Mouse (Mus musculus) hindbrain, postnatal 0 days (tissue): ENCODE measurements around the gene Adm2. TPM values are rescaled to one million over a fixed set of nuclear protein-coding genes. Genes with fewer than 3 reads are reported as not detected.

Source experiments
- ATAC-seq: fragments of 200-750 bp; cut with Nextera tagmentation; 2 replicates; pipeline ENCODE4 v1.8.0; 2017; ENCODE audit warnings: mild to moderate bottlenecking, moderate TSS enrichment, moderate library complexity
- DNase-seq: peaks from one replicate; pipeline ENCODE4 v3.0.0-alpha.2; 2015; ENCODE audit warnings: low spot score
- H3K27ac ChIP-seq: fragments of 300-500 bp; sonication (generic); 2 replicates; pipeline ENCODE4 v1.5.1; 2014; ENCODE audit warnings: mild to moderate bottlenecking
- H3K27me3 ChIP-seq: fragments of 300-500 bp; sonication (generic); 2 replicates; pipeline ENCODE4 v1.6.1; 2014; ENCODE audit warnings: low read length, mixed read lengths; ENCODE audit not compliant: insufficient read depth
- H3K36me3 ChIP-seq: fragments of 300-500 bp; sonication (generic); 2 replicates; pipeline ENCODE4 v1.6.1; 2014; ENCODE audit warnings: low read length, mixed read lengths; ENCODE audit not compliant: insufficient read depth
- H3K4me1 ChIP-seq: fragments of 300-500 bp; sonication (generic); 2 replicates; pipeline ENCODE4 v1.6.1; 2014; ENCODE audit warnings: antibody characterized with exemption, low read length, mixed read lengths; ENCODE audit not compliant: insufficient read depth
- H3K4me2 ChIP-seq: fragments of 300-500 bp; sonication (generic); 2 replicates; pipeline ENCODE4 v1.6.1; 2014; ENCODE audit warnings: low read depth, mild to moderate bottlenecking, low read length, moderate library complexity, mixed read lengths
- H3K4me3 ChIP-seq: fragments of 300-500 bp; sonication (generic); 2 replicates; pipeline ENCODE4 v1.5.1; 2014; ENCODE audit warnings: low read length
- H3K9ac ChIP-seq: fragments of 300-500 bp; sonication (generic); replicated peaks from 2 replicates; pipeline ENCODE4 v1.6.1; 2014; ENCODE audit warnings: mild to moderate bottlenecking, low read length, moderate library complexity, mixed read lengths
- H3K9me3 ChIP-seq: fragments of 300-500 bp; sonication (generic); 2 replicates; pipeline ENCODE4 v1.6.1; 2016; ENCODE audit warnings: low read length, mixed read lengths
- CTCF ChIP-seq: IDR thresholded peaks from 2 replicates; pipeline ENCODE4 v1.5.1; 2016; ENCODE audit warnings: antibody characterized with exemption, control low read depth, low read depth
- WGBS: fragments of 180-500 bp; shearing (Covaris S2); extraction: QIAGEN DNeasy Blood & Tissue Kit; methylation state at CpG from one replicate; pipeline ENCODE4 v1.1.7; 2014; 5-methylcytosine and 5-hydroxymethylcytosine counted together
- microRNA-seq, 2 experiments: library from miRNA; unstranded; fragments of <30 nt; microRNA quantifications; one replicate each; pipeline ENCODE4; 2016
- polyA plus RNA-seq: library from polyadenylated mRNA; unstranded; fragments of >200 nt; fragmentation: Nextera tagmentation; extraction: Ambion mirVana; gene quantifications from 2 replicates; pipeline ENCODE4 v1.2.1, GENCODE M21; 2015
- total RNA-seq: library from RNA; depleted of rRNA; stranded (reverse); fragments of >200 nt; gene quantifications from 2 replicates; pipeline ENCODE4 v1.2.3, GENCODE M21; 2014; rRNA removed

The Adm2 gene
- total and polyA plus RNA-seq, 2 experiments from 2014 or later, result not detected

DNA sequence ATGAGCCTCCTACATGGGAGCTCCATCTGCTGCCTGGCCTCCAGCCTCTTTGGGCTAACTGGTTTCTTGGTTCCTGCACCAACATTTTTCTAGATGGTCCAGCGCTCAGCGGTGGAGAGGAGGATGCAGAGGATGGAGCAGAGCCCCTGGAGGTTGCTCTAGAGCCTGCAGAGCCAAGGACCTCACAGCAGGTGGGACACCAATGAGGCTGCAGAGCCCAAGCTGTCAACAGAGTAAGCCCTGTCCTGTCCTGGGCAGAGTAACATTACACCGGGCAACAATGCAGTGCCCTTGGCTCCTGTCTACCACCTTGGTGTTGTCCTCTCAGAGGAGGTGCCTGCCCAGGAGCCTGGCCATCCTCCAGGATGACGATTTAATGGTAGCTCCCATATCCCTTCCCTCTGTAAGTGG is 42.6 kb downstream of the Adm2 start:
- H3K4me2 ChIP-seq, result no peak overlapping the region
- H3K9ac ChIP-seq, result no peak overlapping the region
- no peak overlapping the region for H3K4me3 ChIP-seq
- no peaks in the 10 kb centered on the region for H3K4me1 ChIP-seq
- no peaks in the 10 kb centered on the region for H3K27me3 ChIP-seq
- peaks cover 82% of the 10 kb centered on the region for H3K36me3 ChIP-seq
- no peak for TF ChIP-seq CTCF
- WGBS, result 94% methylated on average over 4 of the region's 4 CpGs
- DNase-seq, result no peak
- H3K27ac ChIP-seq, result no peak overlapping the region
- ATAC-seq, result no peak
- no peaks in the 10 kb centered on the region for H3K9me3 ChIP-seq

DNA sequence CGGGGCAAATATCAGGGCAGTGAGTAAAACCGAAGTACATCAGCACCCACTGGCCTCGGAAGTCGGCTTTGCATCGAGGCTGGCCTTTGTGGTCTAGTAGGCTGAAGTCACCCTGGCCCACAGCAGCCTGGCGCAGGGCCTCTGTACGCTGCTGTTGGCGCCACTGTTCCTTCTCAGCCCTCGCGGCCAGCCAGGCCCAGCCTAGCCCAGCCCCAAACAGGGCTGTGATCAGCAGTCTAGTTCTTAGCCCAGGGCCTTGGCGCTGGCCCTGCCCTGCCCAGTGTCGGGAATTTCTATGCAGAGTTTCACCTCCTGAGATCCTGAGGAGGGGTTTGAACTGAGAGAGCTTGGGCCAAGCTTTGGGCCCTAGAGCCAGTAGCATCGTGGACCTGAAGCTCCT is 49.5 kb downstream of the Adm2 start:
- Histone ChIP-seq H3K36me3 (peaks cover 46% of the 10 kb centered on the region), H3K4me3 (no peak overlapping the region), H3K9ac (no peak overlapping the region), H3K27me3 (peaks cover 8% of the 10 kb centered on the region; the same call in 1 of the 2 replicates), H3K27ac (no peak overlapping the region), H3K4me1 (no peaks in the 10 kb centered on the region; the same call in 1 of the 2 replicates), H3K4me2 (no peak overlapping the region), H3K9me3 (no peaks in the 10 kb centered on the region)
- TF ChIP-seq CTCF, result no peak
- no peak for DNase-seq
- no peak for ATAC-seq
- 86% methylated on average over 13 of the region's 13 CpGs for WGBS

DNA sequence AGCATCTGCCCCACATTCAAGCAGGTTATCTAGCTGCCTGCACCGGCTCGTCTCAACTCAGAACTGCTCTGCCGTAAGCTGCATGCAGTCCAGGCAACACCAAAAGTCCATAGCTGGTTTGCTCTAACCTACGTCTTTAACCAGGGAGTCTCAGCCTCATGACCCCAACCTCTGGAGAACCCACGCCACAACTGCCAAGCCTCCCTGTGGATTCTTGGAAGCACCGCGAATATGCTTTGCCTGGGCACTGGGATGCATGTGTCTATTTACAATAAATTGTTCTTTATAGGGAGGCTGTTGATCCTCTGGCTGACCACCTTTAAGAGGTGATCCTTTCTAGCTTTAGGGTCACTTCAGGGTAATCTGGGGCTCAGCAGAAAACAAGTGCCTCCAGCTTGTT is 50.0 kb downstream of the Adm2 start:
- no peak for TF ChIP-seq CTCF
- Histone ChIP-seq H3K27me3 (peaks cover 9% of the 10 kb centered on the region; the same call in 1 of the 2 replicates), H3K4me1 (no peaks in the 10 kb centered on the region; the same call in 1 of the 2 replicates), H3K4me2 (peak overlapping the region; percentile 69), H3K36me3 (peaks cover 41% of the 10 kb centered on the region), H3K9ac (peak overlapping the region; percentile 68; the same call in 1 of the 2 replicates), H3K9me3 (no peaks in the 10 kb centered on the region), H3K27ac (peak overlapping the region; percentile 88; the same call in 1 of the 2 replicates), H3K4me3 (peak overlapping the region; percentile 66; the same call in 1 of the 2 replicates)
- ATAC-seq (no peak), DNase-seq (no peak)
- 79% methylated on average over 7 of the region's 7 CpGs for WGBS

DNA sequence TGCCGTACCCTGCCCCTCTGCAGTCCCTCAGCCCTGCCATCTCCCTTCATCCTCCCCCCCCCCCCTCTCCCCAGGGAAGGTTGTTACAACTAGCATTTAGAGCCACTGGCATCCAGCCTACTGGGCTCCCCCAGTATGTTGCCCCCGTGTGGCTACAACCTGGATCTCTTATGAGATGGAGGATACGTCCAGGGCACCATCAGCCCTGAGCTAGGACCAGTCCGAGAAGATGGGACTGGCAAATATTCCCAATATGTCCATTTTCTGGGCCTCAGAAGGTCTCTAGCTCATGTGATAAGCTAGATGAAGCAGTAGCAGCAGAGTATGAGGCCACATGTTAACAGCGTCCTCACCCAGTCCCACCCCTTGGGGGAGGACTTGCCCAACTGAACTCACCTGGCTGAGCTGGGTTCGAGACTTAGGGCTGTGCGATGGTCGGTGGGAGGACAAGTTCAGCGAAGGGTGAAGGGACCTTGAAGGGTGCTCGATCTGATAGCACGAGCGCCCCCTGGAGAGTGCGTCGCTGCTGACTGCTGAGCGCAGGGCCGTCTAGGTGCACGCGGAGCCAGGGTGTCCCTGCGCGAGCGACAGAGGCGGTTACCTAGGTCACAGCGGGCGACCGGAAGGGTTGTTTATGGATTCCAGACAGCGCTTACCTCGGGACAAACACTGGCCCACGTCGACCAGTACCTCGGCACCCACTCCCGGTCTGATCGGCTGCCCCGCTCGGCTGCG is 50.7 kb downstream of the Adm2 start:
- whole genome bisulfite sequencing, result 2% methylated on average over 35 of the region's 35 CpGs
- DNase-seq (peak; percentile 86), ATAC-seq (peak; percentile 81)
- peak; percentile 71 for TF ChIP-seq CTCF
- Histone ChIP-seq H3K4me3 (peak overlapping the region; percentile 66), H3K4me1 (no peaks in the 10 kb centered on the region; the same call in 1 of the 2 replicates), H3K4me2 (peak overlapping the region; percentile 69), H3K9ac (peak overlapping the region; percentile 68), H3K9me3 (no peaks in the 10 kb centered on the region), H3K27ac (peak overlapping the region; percentile 88), H3K36me3 (peaks cover 34% of the 10 kb centered on the region), H3K27me3 (peaks cover 14% of the 10 kb centered on the region)

DNA sequence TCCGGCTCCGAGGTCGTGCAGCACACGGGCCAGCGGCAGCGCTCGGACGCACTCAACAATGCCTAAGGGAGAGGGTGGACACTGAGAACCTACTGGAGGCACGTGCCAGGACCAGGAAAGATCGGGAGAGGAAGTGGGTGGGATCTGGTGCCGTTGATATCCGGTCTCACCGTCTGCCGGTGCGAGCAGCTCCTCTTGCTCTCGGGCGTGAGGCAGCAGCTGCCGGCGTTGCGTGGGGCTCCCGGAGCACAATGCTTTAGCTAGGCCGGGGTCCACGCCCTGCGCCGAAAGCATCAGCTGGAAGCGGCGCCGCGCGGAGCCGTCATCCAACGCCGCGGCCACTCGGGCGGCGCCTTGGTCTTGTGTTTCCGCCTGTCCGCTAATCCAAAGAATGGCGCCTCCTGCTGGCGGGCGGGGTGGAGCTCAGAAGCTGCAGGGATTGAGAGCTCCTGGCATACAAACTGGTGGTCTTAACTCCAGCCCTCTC is 51.3 kb downstream of the Adm2 start, which contains the start of gene Sco2:
Gene Sco2, minus strand, starts transcription at position 85 of the 487 bp plus-strand sequence.
- DNase-seq (peak; percentile 95), ATAC-seq (peak; percentile 80)
- peak; percentile 87 for TF ChIP-seq CTCF
- Histone ChIP-seq H3K9ac (peak within 1 kb of the TSS; percentile 68), H3K4me2 (peak within 1 kb of the TSS; percentile 69), H3K4me1 (peaks cover 5% of the 10 kb centered on the region; the same call in 1 of the 2 replicates), H3K4me3 (peak within 1 kb of the TSS; percentile 66), H3K36me3 (peaks cover 29% of the 10 kb centered on the region), H3K27me3 (peaks cover 17% of the 10 kb centered on the region), H3K9me3 (no peaks in the 10 kb centered on the region), H3K27ac (peak within 1 kb of the TSS; percentile 88)
- under 1% methylated on average over 42 of the region's 42 CpGs for WGBS

Small RNA genes lying within 50 kb of the gene (microRNA-seq; reads per million reads assigned to microRNA genes)
- gene Mir6959, result 0.36 to 1.8 reads per million in 2 experiments

Other genes with a start within 250 kb of the Adm2 start
- gene Trabd, start 247.6 kb upstream of the Adm2 start, total RNA-seq, result 39.1 and 47.8 TPM in 2 replicates
- 26.1 and 26.2 TPM in 2 replicates for gene Trabd, start 247.6 kb upstream of the Adm2 start, polyA plus RNA-seq
- gene Selenoo, start 233.6 kb upstream of the Adm2 start, total RNA-seq, result 50.1 and 54.7 TPM in 2 replicates
- gene Selenoo, start 233.6 kb upstream of the Adm2 start, polyA plus RNA-seq, result 20.4 and 21.9 TPM in 2 replicates
- gene Tubgcp6, start 199.6 kb upstream of the Adm2 start, total RNA-seq, result 50.0 and 54.7 TPM in 2 replicates
- 10.6 and 11.5 TPM in 2 replicates for gene Tubgcp6, start 199.6 kb upstream of the Adm2 start, polyA plus RNA-seq
- gene Hdac10, start 194.0 kb upstream of the Adm2 start, total RNA-seq, result 23.5 and 27.1 TPM in 2 replicates
- gene Hdac10, start 194.0 kb upstream of the Adm2 start, polyA plus RNA-seq, result 19.0 and 19.8 TPM in 2 replicates
- 3.3 and 4.8 TPM in 2 replicates for gene Mapk12, start 182.0 kb upstream of the Adm2 start, total RNA-seq
- 2.6 and 5.1 TPM in 2 replicates for gene Mapk12, start 182.0 kb upstream of the Adm2 start, polyA plus RNA-seq
- gene Mapk11, start 173.1 kb upstream of the Adm2 start, total RNA-seq, result 19.7 and 30.6 TPM in 2 replicates
- 15.8 and 17.8 TPM in 2 replicates for gene Mapk11, start 173.1 kb upstream of the Adm2 start, polyA plus RNA-seq
- 239 and 274 TPM in 2 replicates for gene Plxnb2, start 141.9 kb upstream of the Adm2 start, total RNA-seq
- gene Plxnb2, start 141.9 kb upstream of the Adm2 start, polyA plus RNA-seq, result 64.1 and 64.7 TPM in 2 replicates
- gene Dennd6b, start 126.2 kb upstream of the Adm2 start, total RNA-seq, result 73.9 and 79.9 TPM in 2 replicates
- gene Dennd6b, start 126.2 kb upstream of the Adm2 start, polyA plus RNA-seq, result 60.1 and 62.2 TPM in 2 replicates
- 257 and 290 TPM in 2 replicates for gene Ppp6r2, start 111.2 kb upstream of the Adm2 start, total RNA-seq
- gene Ppp6r2, start 111.2 kb upstream of the Adm2 start, polyA plus RNA-seq, result 71.2 and 72.7 TPM in 2 replicates
- gene Sbf1, start 7.4 kb upstream of the Adm2 start, total RNA-seq, result 265 and 324 TPM in 2 replicates
- 69.5 and 70.7 TPM in 2 replicates for gene Sbf1, start 7.4 kb upstream of the Adm2 start, polyA plus RNA-seq
- not detected in 2 replicates for gene Miox, start 11.7 kb downstream of the Adm2 start, total RNA-seq
- gene Miox, start 11.7 kb downstream of the Adm2 start, polyA plus RNA-seq, result not detected in 2 replicates
- 24.9 and 26.2 TPM in 2 replicates for gene Lmf2, start 32.9 kb downstream of the Adm2 start, total RNA-seq
- 30.2 and 34.5 TPM in 2 replicates for gene Lmf2, start 32.9 kb downstream of the Adm2 start, polyA plus RNA-seq
- gene Ncaph2, start 33.0 kb downstream of the Adm2 start, total RNA-seq, result 79.1 and 106 TPM in 2 replicates
- gene Ncaph2, start 33.0 kb downstream of the Adm2 start, polyA plus RNA-seq, result 97.1 and 99.1 TPM in 2 replicates
- gene Sco2, start 51.1 kb downstream of the Adm2 start, total RNA-seq, result 28.5 and 52.6 TPM in 2 replicates
- 22.9 and 24.3 TPM in 2 replicates for gene Sco2, start 51.1 kb downstream of the Adm2 start, polyA plus RNA-seq
- 7.8 and 8.9 TPM in 2 replicates for gene Tymp, start 54.3 kb downstream of the Adm2 start, total RNA-seq
- 3.6 and 3.9 TPM in 2 replicates for gene Tymp, start 54.3 kb downstream of the Adm2 start, polyA plus RNA-seq
- 0.43 and 7.2 TPM in 2 replicates for gene Odf3b, start 56.6 kb downstream of the Adm2 start, total RNA-seq
- gene Odf3b, start 56.6 kb downstream of the Adm2 start, polyA plus RNA-seq, result 5.4 and 7.0 TPM in 2 replicates
- gene Klhdc7b, start 62.2 kb downstream of the Adm2 start, total RNA-seq, result 0.26 and 0.40 TPM in 2 replicates
- 0.04 TPM in 1 of 2 replicates, not detected in the other for gene Klhdc7b, start 62.2 kb downstream of the Adm2 start, polyA plus RNA-seq
- not detected in 2 replicates for gene Syce3, start 87.8 kb downstream of the Adm2 start, total RNA-seq
- not detected in 2 replicates for gene Syce3, start 87.8 kb downstream of the Adm2 start, polyA plus RNA-seq
- gene Cpt1b, start 103.1 kb downstream of the Adm2 start, total RNA-seq, result 3.4 and 4.7 TPM in 2 replicates
- 1.6 and 2.4 TPM in 2 replicates for gene Cpt1b, start 103.1 kb downstream of the Adm2 start, polyA plus RNA-seq
- 0.65 and 1.3 TPM in 2 replicates for gene C730034F03Rik, start 106.9 kb downstream of the Adm2 start, total RNA-seq
- gene C730034F03Rik, start 106.9 kb downstream of the Adm2 start, polyA plus RNA-seq, result 2.8 and 3.3 TPM in 2 replicates
- gene Gm44502, start 107.0 kb downstream of the Adm2 start, total RNA-seq, result 1.6 and 1.8 TPM in 2 replicates
- gene Gm44502, start 107.0 kb downstream of the Adm2 start, polyA plus RNA-seq, result not detected in 2 replicates
- 57.6 and 65.4 TPM in 2 replicates for gene Chkb, start 107.2 kb downstream of the Adm2 start, total RNA-seq
- gene Chkb, start 107.2 kb downstream of the Adm2 start, polyA plus RNA-seq, result 105 and 109 TPM in 2 replicates
- 101 and 108 TPM in 2 replicates for gene Mapk8ip2, start 131.2 kb downstream of the Adm2 start, total RNA-seq
- gene Mapk8ip2, start 131.2 kb downstream of the Adm2 start, polyA plus RNA-seq, result 64.7 and 67.8 TPM in 2 replicates
- gene Arsa, start 154.7 kb downstream of the Adm2 start, total RNA-seq, result 34.6 and 35.8 TPM in 2 replicates
- gene Arsa, start 154.7 kb downstream of the Adm2 start, polyA plus RNA-seq, result 28.5 and 28.9 TPM in 2 replicates
- gene Shank3, start 176.9 kb downstream of the Adm2 start, total RNA-seq, result 43.6 and 61.8 TPM in 2 replicates
- 7.1 and 8.7 TPM in 2 replicates for gene Shank3, start 176.9 kb downstream of the Adm2 start, polyA plus RNA-seq
- gene Acr, start 245.6 kb downstream of the Adm2 start, total RNA-seq, result 2.4 and 3.3 TPM in 2 replicates
- gene Acr, start 245.6 kb downstream of the Adm2 start, polyA plus RNA-seq, result 2.1 TPM in 2 replicates